Mouse (Mus musculus): ENCODE data around the gene Ptprk.

The Ptprk gene

DNA sequence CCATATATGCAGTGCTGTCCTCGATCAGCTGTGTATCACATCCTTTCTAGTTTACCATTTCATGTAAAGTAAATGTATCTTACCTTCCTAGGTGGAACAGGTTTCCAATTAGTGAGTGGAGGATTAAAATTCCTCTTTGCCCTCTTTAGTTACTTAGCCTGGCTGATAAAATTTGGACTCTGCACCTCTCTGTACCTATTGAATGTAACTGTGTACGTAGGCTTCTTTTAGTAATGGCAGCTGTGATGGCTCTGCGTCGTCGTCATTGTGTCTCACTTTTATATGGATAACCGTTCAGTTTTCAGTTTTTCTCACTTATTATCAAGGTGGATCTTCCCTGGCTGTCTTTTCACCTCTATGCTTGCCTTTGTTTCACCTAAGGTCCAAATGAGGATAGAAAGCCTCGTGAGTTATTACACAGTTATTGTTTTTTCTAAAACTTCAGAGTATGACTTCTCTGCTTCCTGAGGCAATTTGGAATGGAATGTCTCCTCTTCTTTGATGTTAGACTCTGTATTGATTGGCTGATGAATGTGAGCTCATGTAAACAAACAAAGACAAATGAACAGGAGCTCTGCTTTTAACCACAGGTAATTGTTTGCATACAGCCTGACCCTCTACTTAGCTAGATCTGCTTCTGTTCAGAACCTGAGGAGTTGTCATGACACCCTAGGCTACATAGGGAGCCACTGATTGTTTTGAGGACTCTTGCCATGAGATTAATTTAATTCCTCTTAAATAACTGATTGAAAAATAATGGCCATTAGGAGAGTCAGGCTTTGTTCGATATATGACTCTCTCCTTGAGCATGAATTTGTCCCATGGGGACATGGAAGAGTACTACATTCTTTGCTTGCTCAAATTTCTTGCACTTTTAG lies 197.3 kb downstream of the Ptprk start:
- no peak for DNase-seq (ENCODE audit: low read depth, low spot score)

DNA sequence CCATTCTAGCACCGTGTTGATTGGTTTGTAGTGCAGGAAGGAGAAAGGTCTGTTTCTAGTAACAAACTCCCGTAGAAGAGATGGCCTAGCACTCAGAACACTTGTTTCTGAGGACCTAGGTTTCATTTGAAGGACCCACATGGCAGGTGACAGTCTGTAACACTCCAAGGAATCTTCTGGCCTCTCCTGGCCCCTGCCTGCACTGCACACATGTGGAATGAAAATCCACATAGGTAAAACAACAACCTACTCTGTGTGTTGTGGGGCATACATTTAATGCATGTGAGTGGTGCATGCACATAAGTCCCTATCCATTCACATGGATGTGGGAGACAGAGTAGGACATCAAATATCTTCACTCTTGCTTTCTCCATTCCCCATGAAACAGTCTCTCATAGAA lies 204.1 kb downstream of the Ptprk start:
- DNase-seq (ENCODE audit: low read depth, low spot score), result no peak

DNA sequence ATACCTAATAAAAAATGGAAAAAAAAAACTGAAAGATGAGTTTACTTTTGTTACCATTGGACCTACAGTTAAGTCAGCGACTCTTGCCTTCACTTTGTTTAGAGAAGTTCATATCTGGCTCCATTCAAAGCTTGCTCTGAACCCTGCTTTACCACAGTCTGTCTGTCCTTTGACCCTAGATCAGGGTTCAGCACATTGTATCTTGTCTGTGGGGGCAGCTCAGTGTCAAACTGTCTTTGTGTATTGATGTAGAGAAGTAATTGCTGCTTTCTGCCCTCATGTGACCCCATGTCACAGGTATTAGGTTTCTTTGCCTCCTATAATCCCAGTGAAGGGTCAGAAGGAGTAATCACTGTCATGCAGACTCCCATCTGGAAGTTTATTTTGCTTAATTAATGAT lies 222.9 kb downstream of the Ptprk start:
- no peak for DNase-seq (ENCODE audit: low read depth, low spot score)

- DNase-seq (ENCODE audit: low read depth, low spot score), result no peak
These were observed 224.6 kb downstream of the Ptprk start for GRCm38 (mm10) chr10:28299207-28299606.

- DNase-seq (ENCODE audit: low read depth, low spot score), result no peak
These were observed 229.2 kb downstream of the Ptprk start for GRCm38 (mm10) chr10:28303856-28304255.

- no peak for DNase-seq (ENCODE audit: low read depth, low spot score)
These were observed 229.8 kb downstream of the Ptprk start for GRCm38 (mm10) chr10:28304292-28304875.

DNA sequence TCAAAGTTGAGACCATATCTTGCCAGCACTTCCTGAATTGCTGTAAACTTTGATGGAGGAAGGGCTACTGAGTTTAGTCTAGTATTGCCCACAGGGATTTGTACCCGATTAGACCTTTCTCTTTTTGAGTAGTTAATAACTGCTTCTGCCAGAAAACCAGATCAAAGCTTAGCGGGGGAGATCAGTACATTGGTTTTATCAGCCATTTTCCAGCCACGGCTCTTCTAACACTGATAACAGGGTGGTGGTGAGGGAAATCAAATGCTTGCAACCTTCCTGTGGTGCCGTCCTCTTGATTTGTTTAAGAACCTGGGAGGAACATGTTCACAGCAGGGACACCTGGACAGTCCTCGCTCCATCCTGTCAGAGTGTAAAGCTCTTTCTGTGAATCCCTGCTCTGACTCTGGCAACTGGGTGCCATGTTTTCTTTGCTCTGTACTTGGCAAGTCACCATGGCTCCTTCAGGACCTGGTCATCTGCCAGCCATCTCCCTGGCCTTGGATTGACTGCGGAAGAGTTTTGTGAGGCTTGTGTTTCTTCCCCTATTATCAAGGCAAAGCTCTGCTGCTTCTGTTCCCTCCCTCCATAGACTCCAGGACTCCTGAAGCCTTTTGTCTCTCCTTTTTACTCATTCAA lies 231.9 kb downstream of the Ptprk start:
- no peak for DNase-seq (ENCODE audit: low read depth, low spot score)

- DNase-seq (ENCODE audit: low read depth, low spot score), result no peak
These were observed 236.7 kb downstream of the Ptprk start for GRCm38 (mm10) chr10:28311369-28311768.

- DNase-seq (ENCODE audit: low read depth, low spot score), result no peak
These were observed 248.4 kb downstream of the Ptprk start for GRCm38 (mm10) chr10:28322995-28323394.

- DNase-seq (ENCODE audit: low read depth, low spot score), result no peak
These were observed 260.6 kb downstream of the Ptprk start for GRCm38 (mm10) chr10:28335232-28335631.

GRCm38 (mm10) chr10:28338536-28338935 lies 263.9 kb downstream of the Ptprk start:
- no peak for DNase-seq (ENCODE audit: low read depth, low spot score)

GRCm38 (mm10) chr10:28345196-28345681 lies 270.6 kb downstream of the Ptprk start:
- DNase-seq (ENCODE audit: low read depth, low spot score), result no peak

GRCm38 (mm10) chr10:28365291-28365690 lies 290.7 kb downstream of the Ptprk start:
- no peak for DNase-seq (ENCODE audit: low read depth, low spot score)

GRCm38 (mm10) chr10:28366065-28366677 lies 291.6 kb downstream of the Ptprk start:
- DNase-seq (ENCODE audit: low read depth, low spot score), result no peak

- no peak for DNase-seq (ENCODE audit: low read depth, low spot score)
These were observed 295.2 kb downstream of the Ptprk start for GRCm38 (mm10) chr10:28369808-28370207.

DNA sequence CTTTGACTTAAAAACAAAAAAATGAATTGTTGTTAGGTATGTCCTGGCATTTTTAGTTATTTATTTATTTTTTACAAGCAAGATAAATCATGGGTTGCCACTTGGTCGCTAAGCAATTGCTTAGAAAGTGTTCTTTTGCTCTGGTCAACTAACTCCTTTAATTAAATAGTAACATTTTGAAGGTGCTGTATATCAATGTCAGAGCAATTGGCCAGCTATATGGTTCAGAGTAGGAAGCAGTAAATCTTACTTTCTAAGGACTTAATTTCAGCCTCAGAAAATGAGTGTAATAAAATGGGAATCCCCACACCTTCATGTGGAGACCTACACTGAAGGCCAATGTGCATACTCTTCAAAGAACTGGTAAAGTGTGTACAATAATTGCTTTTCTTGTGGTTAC lies 300.3 kb downstream of the Ptprk start:
- no peak for DNase-seq (ENCODE audit: low read depth, low spot score)

GRCm38 (mm10) chr10:28379752-28380488 lies 305.3 kb downstream of the Ptprk start:
- no peak for DNase-seq (ENCODE audit: low read depth, low spot score)

DNA sequence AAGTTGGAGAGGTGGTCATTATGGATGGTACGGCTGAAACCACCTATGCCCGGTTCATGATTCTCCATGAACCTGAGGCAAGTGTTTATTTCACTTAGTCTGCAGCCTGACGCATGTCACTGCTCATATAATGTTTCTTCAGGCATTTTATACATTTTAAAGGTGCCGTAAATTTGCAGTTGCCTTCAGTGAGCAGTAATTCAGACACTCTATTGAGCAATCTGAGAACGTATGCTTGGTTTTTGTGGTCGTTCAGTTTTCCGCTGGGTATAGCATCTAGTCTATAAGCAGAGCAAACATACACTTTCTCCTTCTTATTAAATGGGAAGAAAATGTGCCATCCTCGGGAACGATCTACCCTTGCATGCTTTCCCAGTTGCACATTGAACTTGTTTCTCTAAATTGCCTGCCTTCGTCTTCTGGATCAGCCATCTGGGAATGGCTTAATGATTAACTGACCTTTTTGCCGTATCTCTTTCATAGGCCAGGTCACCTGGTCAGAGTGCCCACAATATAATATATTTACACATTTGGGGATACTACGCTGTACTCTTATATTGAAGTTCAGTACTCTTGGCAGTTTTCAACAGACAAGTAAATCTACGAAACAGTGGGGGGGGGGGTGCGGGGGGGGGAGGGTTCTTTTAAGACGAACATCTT lies 313.1 kb downstream of the Ptprk start:
- DNase-seq (ENCODE audit: low read depth, low spot score), result no peak

- DNase-seq (ENCODE audit: low read depth, low spot score), result no peak
These were observed 316.5 kb downstream of the Ptprk start for GRCm38 (mm10) chr10:28391168-28391567.

- no peak for DNase-seq (ENCODE audit: low read depth, low spot score)
These were observed 321.2 kb downstream of the Ptprk start for GRCm38 (mm10) chr10:28395610-28396519.

Measured in skeletal muscle tissue, adult 2 months (tissue).